Mouse (Mus musculus) heart, embryonic 15.5 days (tissue): ENCODE results near the gene Slc30a4. TPM values are rescaled to one million over a fixed set of nuclear protein-coding genes. Genes with fewer than 3 reads are reported as not detected.

Source experiments
- ATAC-seq: fragments of 200-750 bp; cut with Nextera tagmentation; replicated peaks from 2 replicates; pipeline ENCODE4 v1.8.0; 2017; ENCODE audit warnings: low read depth, moderate TSS enrichment; ENCODE audit not compliant: insufficient number of reproducible peaks, insufficient read depth, low FRiP score
- H3K27ac ChIP-seq: fragments of 300-500 bp; sonication (generic); 2 replicates; pipeline ENCODE4 v1.5.1; 2015; ENCODE audit warnings: mild to moderate bottlenecking, inconsistent platforms
- H3K27me3 ChIP-seq: fragments of 300-500 bp; sonication (generic); 2 replicates; pipeline ENCODE4 v1.6.1; 2015; ENCODE audit warnings: inconsistent platforms
- H3K36me3 ChIP-seq: fragments of 300-500 bp; sonication (generic); 2 replicates; pipeline ENCODE4 v1.6.1; 2015; ENCODE audit warnings: mild to moderate bottlenecking, inconsistent platforms
- H3K4me1 ChIP-seq: fragments of 300-500 bp; sonication (generic); replicated peaks from 2 replicates; pipeline ENCODE4 v1.6.1; 2015; ENCODE audit warnings: inconsistent platforms
- H3K4me2 ChIP-seq: fragments of 300-500 bp; sonication (generic); 2 replicates; pipeline ENCODE4 v1.6.1; 2015; ENCODE audit warnings: inconsistent platforms, mild to moderate bottlenecking, moderate library complexity
- H3K4me3 ChIP-seq: fragments of 300-500 bp; sonication (generic); 2 replicates; pipeline ENCODE4 v1.5.1; 2015; ENCODE audit warnings: mild to moderate bottlenecking, inconsistent platforms
- H3K9ac ChIP-seq: fragments of 300-500 bp; sonication (generic); 2 replicates; pipeline ENCODE4 v1.6.1; 2015; ENCODE audit warnings: mild to moderate bottlenecking, inconsistent platforms
- H3K9me3 ChIP-seq: fragments of 300-500 bp; sonication (generic); replicated peaks from 2 replicates; pipeline ENCODE4 v1.6.1; 2016; ENCODE audit warnings: inconsistent platforms
- WGBS: fragments of 180-500 bp; shearing (Covaris S2); methylation state at CpG from one replicate; pipeline ENCODE4 v1.1.7; 2015; ENCODE audit warnings: mixed read lengths; 5-methylcytosine and 5-hydroxymethylcytosine counted together
- microRNA counts: library from miRNA; unstranded; fragments of <30 nt; microRNA quantifications from one replicate; lab custom pipeline; 2016
- microRNA-seq: library from miRNA; unstranded; fragments of <30 nt; microRNA quantifications from one replicate; pipeline ENCODE4, GENCODE M21; 2016
- polyA plus RNA-seq: library from polyadenylated mRNA; unstranded; fragments of >200 nt; fragmentation: Nextera tagmentation; extraction: Ambion mirVana; gene quantifications from 2 replicates; pipeline ENCODE4 v1.2.1, GENCODE M21; 2015

Gene Slc30a4
- polyA plus RNA-seq, 1 experiment from 2014 or later: 5.3 TPM

DNA sequence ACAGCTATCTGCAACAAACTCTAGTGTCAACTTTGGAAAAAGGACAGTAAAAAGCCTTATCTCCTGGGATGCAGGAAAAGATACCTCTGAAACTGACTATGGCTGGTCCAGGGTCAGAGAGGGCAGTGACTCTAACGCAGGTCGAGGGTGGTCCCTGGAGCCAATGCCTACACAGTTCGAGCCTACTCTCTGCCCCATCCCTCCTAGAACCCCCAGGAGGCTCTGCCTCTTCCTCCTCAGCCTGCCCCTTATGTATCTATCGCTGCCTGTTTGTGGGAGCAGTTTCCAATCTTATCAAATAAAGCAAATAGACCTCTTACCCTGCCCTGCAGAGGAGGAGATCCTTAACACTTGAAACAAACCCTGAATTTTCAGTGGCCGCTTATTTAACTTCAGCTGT is 63.8 kb downstream of the Slc30a4 start:
- Histone ChIP-seq H3K4me2 (no peak overlapping the region), H3K36me3 (no peaks in the 10 kb centered on the region), H3K9me3 (no peaks in the 10 kb centered on the region), H3K4me1 (peaks cover 5% of the 10 kb centered on the region), H3K4me3 (no peak overlapping the region), H3K27me3 (peaks cover 27% of the 10 kb centered on the region), H3K9ac (no peak overlapping the region), H3K27ac (no peak overlapping the region)
- WGBS: 37% methylated on average over 5 of the region's 5 CpGs
- no peak for ATAC-seq

DNA sequence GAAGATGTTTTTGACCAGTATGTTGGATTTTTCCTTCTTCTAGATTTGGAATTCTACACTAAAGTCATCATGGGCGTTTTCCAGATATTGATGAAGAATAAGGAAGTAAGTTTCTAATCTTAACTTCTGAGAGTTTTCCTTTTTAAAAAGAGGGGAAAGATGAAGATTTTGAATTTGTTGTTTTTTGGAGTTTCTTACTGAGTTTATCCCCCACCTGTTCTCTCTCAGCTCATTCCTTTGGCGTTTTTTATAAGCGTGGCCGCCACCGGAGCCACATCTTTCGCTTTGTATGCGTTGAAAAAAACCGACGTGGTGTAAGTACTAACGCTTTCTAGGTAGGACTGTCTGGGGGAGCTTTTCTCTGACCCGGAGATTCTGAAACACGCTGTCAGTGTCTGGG is 64.4 kb downstream of the Slc30a4 start:
- Histone ChIP-seq H3K27ac (no peak overlapping the region), H3K4me2 (peak overlapping the region; percentile 81), H3K9me3 (no peaks in the 10 kb centered on the region), H3K36me3 (peaks cover 6% of the 10 kb centered on the region; the same call in 1 of the 2 replicates), H3K27me3 (peaks cover 27% of the 10 kb centered on the region), H3K9ac (0 out of 2 replicates have a peak overlapping the region, but pooled peaks have one; percentile 44), H3K4me3 (peak overlapping the region; percentile 51), H3K4me1 (peaks cover 5% of the 10 kb centered on the region)
- no peak for ATAC-seq
- 35% methylated on average over 12 of the region's 12 CpGs for WGBS

DNA sequence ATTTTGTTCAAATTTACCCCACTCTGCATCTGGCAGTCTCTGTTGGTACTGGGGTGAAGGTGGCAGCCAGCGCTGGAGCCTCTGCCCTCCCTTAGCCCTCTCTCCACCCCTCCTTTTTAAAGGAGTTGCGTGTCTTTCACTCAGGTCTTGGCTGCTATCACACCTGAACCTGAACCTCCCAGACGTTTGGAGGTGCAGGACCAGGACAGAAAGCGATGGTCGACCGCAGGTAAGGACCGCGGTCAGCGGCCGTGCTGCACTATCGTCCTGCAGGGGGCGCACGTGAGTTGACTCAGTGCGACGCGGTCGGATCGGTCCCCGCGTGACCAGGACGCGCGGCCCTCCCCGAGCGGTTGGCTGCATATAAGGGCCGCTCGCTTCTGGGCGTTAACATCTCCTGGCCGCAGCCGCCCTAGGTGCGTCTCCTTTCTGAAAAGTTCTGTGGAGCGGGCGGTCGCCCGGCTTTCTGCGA is 64.9 kb downstream of the Slc30a4 start:
- H3K4me3 ChIP-seq: peak overlapping the region; percentile 51
- under 1% methylated on average over 36 of the region's 36 CpGs for WGBS
- no peaks in the 10 kb centered on the region for H3K9me3 ChIP-seq
- ATAC-seq: 0 out of 2 replicates have a peak, but pooled peaks have one; percentile 50
- peak overlapping the region; percentile 81 for H3K4me2 ChIP-seq
- no peak overlapping the region for H3K27ac ChIP-seq
- peaks cover 9% of the 10 kb centered on the region; the same call in 1 of the 2 replicates for H3K36me3 ChIP-seq
- peaks cover 5% of the 10 kb centered on the region for H3K4me1 ChIP-seq
- H3K9ac ChIP-seq: 0 out of 2 replicates have a peak overlapping the region, but pooled peaks have one; percentile 44
- H3K27me3 ChIP-seq: peaks cover 27% of the 10 kb centered on the region

DNA sequence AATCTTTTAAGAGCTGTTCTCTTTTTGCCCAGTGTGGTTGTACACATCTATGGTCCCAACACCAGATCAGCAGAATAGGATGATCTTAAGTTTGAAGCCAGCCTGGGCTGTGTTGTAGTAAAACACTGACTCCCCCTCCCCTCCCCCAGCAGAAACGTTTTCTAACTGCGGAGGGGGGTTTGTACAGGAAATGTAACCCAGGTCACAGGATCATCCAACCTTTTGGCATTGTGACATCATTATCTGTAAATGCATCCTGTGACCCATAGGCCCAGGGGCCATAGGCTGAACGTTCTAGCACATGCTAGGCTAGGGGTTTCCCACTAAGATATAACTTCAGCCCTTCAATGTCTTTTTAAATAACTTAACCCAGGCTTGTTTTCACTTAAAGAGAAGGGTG is 65.8 kb downstream of the Slc30a4 start, which contains the start of gene AA467197:
AA467197 (plus strand) TSS at position 301 of the 400 bp plus-strand sequence.
- Histone ChIP-seq H3K27me3 (peaks cover 27% of the 10 kb centered on the region), H3K27ac (no peak within 1 kb of the TSS), H3K4me2 (peak within 1 kb of the TSS; percentile 81), H3K4me1 (peaks cover 13% of the 10 kb centered on the region), H3K4me3 (peak within 1 kb of the TSS; percentile 51), H3K9ac (0 out of 2 replicates have a peak within 1 kb of the TSS, but pooled peaks have one; percentile 44), H3K36me3 (peaks cover 9% of the 10 kb centered on the region; the same call in 1 of the 2 replicates), H3K9me3 (no peaks in the 10 kb centered on the region)
- WGBS: 42% methylated on average over 3 of the region's 3 CpGs
- no peak for ATAC-seq

MicroRNAs within 50 kb of the gene (microRNA counts, 519-probe panel; counts per million panel counts)
- microRNA mmu-miR-147 (lab: Ali Mortazavi, UCI): not detected

Small RNA genes lying within 50 kb of the gene (microRNA-seq; reads per million reads assigned to microRNA genes)
- 13.2 reads per million, percentile 28 among the genes with 10 or more reads in this experiment for gene Mir147

Other genes starting within 250 kb of the Slc30a4 start
- gene Gm14085, start 217.7 kb downstream of the Slc30a4 start, polyA plus RNA-seq: not detected in 2 replicates
- 11.0 and 12.4 TPM in 2 replicates for gene Gatm, start 91.4 kb downstream of the Slc30a4 start, polyA plus RNA-seq
- 0.52 and 1.9 TPM in 2 replicates for gene AA467197, start 65.7 kb downstream of the Slc30a4 start, polyA plus RNA-seq
- gene Bloc1s6, start 35.8 kb upstream of the Slc30a4 start, polyA plus RNA-seq: 27.3 and 32.4 TPM in 2 replicates
- gene Sqor, start 62.6 kb upstream of the Slc30a4 start, polyA plus RNA-seq: 6.5 and 9.7 TPM in 2 replicates